Mouse (Mus musculus): ENCODE data around the gene Smim9. TPM values are rescaled to one million over a fixed set of nuclear protein-coding genes. Genes with fewer than 3 reads are reported as not detected.

Gene Smim9
- polyA plus RNA-seq (2021; fragmentation: Nextera tagmentation) = not detected in 2 replicates
- long read RNA-seq, experiment 1 = 0 reads
- long read RNA-seq, experiment 2 = 0 reads

DNA sequence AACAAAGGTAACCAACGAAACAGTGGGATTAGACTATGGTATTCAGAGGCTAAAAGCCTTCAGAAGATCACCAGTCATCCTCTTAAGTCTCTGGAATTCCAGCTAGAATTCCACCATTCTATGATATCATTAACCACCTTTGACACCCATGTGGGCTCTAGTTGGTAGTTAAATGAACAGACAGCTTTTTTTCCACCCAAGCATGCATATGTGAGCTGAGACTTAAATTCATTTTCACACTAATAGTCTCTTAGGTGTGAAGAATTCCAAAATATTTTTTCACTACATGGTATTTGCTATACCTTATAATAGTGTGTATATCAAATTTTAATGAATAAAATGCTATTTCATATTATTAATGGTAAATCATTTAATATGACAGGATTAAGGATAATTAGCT is at the start of gene Smim9:
Smim9 (minus strand) TSS at position 101 of the 400 bp plus-strand sequence.

DNA sequence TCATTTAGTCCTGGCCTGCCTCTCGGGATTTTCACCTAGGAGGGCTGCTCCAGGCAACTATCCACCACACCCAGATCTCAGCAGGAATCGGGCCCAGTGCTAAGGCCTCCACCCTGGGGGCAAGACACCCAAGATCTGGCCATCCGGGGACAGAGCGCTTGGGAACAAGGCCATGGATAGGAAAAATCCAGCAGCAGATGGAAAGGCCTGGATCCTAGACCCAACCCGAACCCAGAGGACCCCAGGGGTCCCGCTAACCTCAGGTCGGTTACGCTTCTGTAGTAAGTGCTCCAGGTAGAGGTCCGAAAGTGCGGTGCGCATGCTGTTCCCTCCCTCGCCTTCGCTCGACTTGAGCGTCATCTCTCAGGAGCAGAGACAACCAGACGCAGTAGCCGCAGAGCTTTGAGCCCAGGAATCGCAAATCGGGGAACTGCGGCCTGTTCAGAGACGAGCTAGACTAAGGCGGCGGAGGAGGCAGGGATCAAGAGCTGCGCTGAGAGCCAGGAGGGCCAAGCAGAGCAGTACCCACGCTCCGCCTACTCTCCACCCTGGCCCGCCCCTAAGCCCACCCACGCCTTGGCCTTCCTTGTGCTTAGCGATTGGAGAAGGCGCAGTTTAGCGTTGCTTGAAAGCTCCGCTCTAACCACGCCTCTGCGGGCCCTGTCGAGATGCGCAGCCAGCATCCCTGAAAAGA is 33.0 kb downstream of the Smim9 start, which contains the start of gene Mpp1:
Mpp1 (minus strand) TSS at position 550 of the 694 bp plus-strand sequence.

Other genes with a start within 250 kb of the Smim9 start
- gene Gab3, start 78.3 kb downstream of the Smim9 start, polyA plus RNA-seq (2021; fragmentation: Nextera tagmentation) = 2.3 and 2.6 TPM in 2 replicates
- gene Dkc1, start 67.9 kb downstream of the Smim9 start, polyA plus RNA-seq (2021; fragmentation: Nextera tagmentation) = 34.8 and 36.6 TPM in 2 replicates
- gene Mpp1, start 32.8 kb downstream of the Smim9 start, polyA plus RNA-seq (2021; fragmentation: Nextera tagmentation) = 43.6 and 45.0 TPM in 2 replicates
- gene Fundc2, start 218.6 kb upstream of the Smim9 start, polyA plus RNA-seq (2021; fragmentation: Nextera tagmentation) = 24.8 and 26.1 TPM in 2 replicates
- 0.65 and 1.4 TPM in 2 replicates for gene F8, start 218.8 kb upstream of the Smim9 start, polyA plus RNA-seq (2021; fragmentation: Nextera tagmentation)